Mouse (Mus musculus): ENCODE measurements around the gene Gm609.

The Gm609 gene

DNA sequence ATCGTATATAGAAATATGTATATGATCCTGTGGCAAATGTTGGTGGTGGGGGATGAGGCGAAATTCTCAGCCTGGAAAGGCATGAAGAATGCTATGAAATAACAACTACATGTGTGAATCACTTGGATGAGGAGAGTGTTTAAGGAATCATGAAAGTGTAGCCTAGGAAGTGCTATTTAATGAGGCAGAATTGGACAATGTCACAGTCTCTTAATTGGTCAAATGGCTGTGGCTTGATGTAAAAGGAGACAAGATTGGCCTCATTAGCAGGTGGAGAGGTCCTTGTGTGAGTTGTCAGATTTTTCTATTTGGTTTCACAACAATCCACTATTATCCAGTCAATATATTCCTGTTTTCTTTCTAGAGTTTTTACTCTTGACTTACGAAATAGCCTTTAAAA is 101.1 kb downstream of the Gm609 start:
- DNase-seq, result no peak

DNA sequence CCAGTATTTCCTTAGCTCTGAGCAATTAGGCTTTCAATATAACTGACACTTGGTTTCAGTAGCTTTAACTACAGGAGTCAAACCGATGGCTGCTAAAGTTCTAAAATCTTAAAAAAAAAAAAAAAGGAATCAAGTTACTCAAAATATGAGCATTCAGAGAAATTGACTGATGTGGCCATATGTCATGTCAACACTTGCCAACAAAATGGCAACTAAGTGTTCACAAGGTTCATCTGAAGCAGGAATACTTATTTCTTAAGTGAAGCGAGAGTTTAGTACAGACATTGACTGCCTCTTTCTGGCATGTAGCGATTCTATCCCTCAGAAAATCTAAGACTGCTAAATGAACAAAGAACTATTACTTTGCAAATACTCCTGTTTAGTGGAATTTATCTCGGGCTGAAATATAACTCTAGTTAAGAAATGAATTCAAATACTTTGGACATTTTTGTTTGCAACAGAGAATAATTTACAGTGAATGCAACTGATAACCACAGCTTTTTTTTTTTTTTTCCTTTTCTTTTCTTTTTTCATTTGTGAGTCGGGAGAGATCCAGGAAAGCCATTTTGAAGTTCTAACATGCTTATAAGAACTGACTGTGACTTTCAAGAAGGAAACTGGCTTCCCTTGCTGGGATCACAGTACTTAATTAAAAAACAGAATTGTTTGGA is 102.3 kb downstream of the Gm609 start:
- DNase-seq, result no peak

DNA sequence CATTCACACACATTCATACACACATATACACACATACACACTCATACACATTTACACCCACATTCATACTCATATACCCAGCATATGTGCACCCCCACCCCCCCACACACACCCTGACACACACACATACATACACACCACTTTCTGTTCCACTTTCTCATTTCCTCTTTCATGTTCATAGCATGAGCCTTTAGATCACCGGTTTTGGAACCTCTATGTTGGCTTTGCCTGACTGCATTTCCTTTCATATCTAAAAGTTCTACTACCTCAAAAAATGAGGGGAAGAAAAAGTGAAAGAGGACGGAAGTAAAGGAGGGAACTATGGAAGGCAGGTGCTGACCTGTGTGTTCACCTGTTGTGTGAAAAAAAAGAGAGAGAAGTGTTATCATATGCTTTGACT is 102.9 kb downstream of the Gm609 start:
- DNase-seq, result peak; percentile 13 to 31

DNA sequence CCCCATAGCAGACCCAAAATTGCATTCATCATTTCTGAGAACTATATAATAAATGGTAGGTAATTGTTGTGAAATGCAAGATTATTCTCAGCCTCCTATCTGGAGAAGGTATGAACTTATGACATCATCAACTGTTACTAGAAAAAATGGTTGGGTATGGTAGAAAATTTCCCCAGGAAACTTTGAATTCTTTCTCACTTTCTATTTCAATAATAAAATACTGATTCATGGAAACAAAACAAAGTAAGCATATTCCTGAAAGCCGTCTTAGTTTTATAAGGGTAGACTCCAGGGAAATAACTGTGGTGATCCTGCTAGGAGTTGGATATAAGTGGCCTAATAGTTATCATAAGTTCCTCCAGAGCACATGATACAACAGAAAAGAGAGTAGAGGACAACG is 103.7 kb downstream of the Gm609 start:
- no peak for DNase-seq

DNA sequence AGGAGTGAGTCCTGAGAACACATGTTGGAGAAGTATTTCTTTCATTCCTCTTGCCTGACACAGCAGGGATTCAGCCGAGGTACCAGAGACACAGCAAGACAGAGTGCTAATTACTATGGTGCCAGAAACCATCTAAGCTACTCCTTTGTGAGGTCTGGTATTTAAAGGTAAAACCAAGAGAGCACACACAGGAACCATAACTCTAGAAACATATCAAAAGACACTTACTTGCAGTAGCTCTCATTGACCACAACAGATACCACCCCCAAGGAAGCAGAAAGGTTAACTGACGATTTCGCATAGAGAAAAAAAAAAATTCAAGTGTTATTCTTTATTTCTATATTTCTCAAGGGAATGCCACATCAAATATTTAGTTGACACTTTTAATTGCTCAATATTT is 111.0 kb downstream of the Gm609 start:
- no peak for DNase-seq

DNA sequence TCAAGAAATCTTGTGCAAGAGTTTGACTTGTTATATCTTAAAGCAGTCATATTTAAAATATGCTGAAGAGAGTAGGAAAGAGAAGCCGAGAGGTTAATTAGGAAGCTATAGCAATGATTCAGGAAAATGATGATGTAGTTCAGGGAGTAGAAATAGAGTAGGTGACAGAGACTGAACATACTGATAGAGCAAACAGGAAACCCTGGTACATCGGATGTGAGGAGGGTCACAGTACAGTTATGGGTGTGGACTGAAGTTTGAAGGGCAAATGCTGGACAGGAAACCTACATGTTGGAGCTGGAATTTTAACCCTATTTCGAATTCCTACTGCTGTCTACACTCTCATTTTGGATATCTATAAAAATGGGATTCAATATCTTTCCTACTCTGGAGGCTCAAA is 113.8 kb downstream of the Gm609 start:
- no peak for DNase-seq

DNA sequence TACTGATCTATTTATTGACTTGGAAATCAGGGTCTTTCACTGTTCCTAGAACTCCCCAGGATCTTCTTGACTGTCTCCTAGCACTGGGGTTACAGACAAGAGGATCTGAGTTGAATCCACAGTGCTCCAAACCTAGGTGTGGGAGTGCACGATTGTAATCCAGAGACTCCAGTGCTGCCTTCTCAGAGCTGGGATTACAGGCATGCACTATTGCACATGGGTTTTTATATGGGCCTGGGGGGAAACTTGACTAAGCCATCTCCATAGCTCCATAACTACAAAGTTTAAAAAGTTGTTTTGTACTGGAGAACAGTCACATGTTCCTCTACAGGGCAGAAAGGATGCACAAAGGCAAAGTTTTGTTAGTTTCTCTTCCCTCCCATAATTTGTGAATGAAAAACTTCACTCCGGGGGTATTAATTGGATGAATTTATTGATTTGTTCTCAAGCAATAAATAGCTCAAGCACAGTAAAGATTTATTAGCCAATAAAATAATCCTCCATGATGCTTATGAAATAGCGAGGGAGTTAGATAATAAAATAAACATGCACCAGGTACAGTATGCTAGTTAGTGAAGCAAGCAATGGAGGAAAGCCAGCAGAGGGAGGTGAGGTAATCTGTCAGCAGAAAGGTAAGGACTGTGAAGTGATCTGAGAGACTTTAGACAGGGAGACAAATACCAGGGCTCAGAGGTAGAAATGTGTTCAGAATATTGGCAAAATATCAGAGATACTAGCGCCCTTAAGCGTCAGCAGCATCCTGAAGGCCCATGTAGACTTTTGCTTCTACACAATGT is 114.4 kb downstream of the Gm609 start:
- DNase-seq, result no peak

DNA sequence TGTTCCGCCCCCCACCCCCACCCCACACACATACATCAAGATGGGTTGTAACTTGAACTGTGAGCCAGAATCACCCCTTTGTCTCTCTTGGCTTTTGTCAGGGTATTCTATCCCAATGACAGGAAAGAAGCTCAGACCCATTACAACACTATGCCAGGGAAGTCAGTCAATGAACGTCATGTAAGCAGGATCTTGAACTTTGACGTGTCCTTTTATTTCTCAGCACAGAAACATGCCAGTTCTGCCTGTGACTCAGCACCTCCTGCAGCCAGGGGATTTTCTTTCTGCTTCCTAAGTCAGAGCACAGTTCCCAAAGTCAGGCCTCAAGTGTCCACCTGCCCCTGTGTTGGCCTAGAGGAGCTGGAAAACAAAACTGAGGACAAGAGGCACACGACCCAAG is 115.4 kb downstream of the Gm609 start:
- DNase-seq, result no peak

GRCm38 (mm10) chr16:45376812-45377211 is 116.0 kb downstream of the Gm609 start:
- DNase-seq, result no peak

GRCm38 (mm10) chr16:45376294-45376693 is 116.5 kb downstream of the Gm609 start:
- no peak for DNase-seq

GRCm38 (mm10) chr16:45375506-45376225 is 117.1 kb downstream of the Gm609 start:
- DNase-seq, result no peak

DNA sequence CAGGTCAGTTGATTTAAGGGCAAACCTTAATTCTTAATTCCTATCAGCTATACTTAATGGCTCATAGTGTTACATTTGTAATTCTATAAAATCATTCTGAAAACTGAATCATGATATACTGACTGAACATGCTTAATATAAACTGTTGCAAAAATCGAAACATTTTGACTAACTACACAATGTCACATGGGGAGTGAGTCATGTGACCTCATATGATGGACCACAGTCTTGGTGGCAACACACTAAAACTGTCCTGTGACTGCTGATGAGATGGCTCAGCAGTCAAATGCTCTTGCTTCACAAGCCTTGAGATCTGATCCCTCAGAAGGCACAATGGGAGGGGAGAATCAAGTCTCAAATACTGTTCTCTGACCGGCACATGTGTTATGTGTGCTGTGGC is 118.7 kb downstream of the Gm609 start:
- DNase-seq, result no peak

GRCm38 (mm10) chr16:45371076-45371475 is 121.7 kb downstream of the Gm609 start:
- no peak for DNase-seq

GRCm38 (mm10) chr16:45369285-45369965 is 123.3 kb downstream of the Gm609 start:
- DNase-seq, result no peak

- no peak for DNase-seq
Observed at GRCm38 (mm10) chr16:45366111-45366510, 126.7 kb downstream of the Gm609 start.

GRCm38 (mm10) chr16:45365353-45365752 is 127.4 kb downstream of the Gm609 start:
- no peak for DNase-seq

- no peak for DNase-seq
Observed at GRCm38 (mm10) chr16:45364627-45365026, 128.1 kb downstream of the Gm609 start.

- DNase-seq, result no peak
Observed at GRCm38 (mm10) chr16:45363480-45364045, 129.2 kb downstream of the Gm609 start.

Data from spleen, adult 18-20 months (tissue).